Mouse (Mus musculus) left cerebral cortex, adult 2 months (tissue): ENCODE data around the gene T. TPM values are rescaled to one million over a fixed set of nuclear protein-coding genes. Genes with fewer than 3 reads are reported as not detected.
"Not testable (repeated sequence)": the region's sequence is repeated elsewhere in the genome, so short reads cannot be mapped to it uniquely, and the experiment has no call there.

Experiments used
- DNase-seq, 2 experiments: peaks; one replicate each; pipeline ENCODE4 v3.0.0; 2021 to 2022; ENCODE audit warnings: low spot score in 2 of 2, mixed read lengths in 1 of 2; ENCODE audit errors: extremely low spot score in 1 of 2
- H3K27ac ChIP-seq: fragments of 200-600 bp; 2 replicates; pipeline ENCODE4 v1.8.1; 2022
- H3K4me3 ChIP-seq: fragments of 200-600 bp; 2 replicates; pipeline ENCODE4 v1.8.1; 2022
- CTCF ChIP-seq: fragments of 200-600 bp; IDR thresholded peaks from 2 replicates; pipeline ENCODE4 v1.8.1; 2022; ENCODE audit warnings: antibody characterized with exemption, mild to moderate bottlenecking, moderate library complexity
- intact Hi-C: fragments of 180-260 bp; cut with DNase I; formaldehyde crosslinking; loops from one replicate; pipeline ENCODE4 v1.15.1; 2025
- long read RNA-seq, 2 experiments: library from polyadenylated mRNA; stranded (forward); transcript quantifications; one replicate each; pipeline ENCODE4 v2.0.0; 2021; ENCODE audit warnings: borderline mapping rate in 2 of 2
- total RNA-seq, 2 experiments: library from RNA; stranded (reverse); gene quantifications; 2 replicates each; pipeline ENCODE4 v1.2.3; 2021

T gene
- total RNA-seq, result not detected
- long read RNA-seq, experiment 1, result 0 reads
- long read RNA-seq, experiment 2, result 0 reads

GRCm38 (mm10) chr17:8433978-8434960 is at the start of gene T:
T (plus strand) TSS chr17:8434423.
- peak within 1 kb of the TSS; percentile 1; the same call in 1 of the 2 replicates for H3K4me3 ChIP-seq
- intact Hi-C loops, result no loop called here

GRCm38 (mm10) chr17:8385441-8385840 is 48.8 kb upstream of the T start:
- intact Hi-C loops, result loop anchor here (5.0 kb wide), 1 partner anchor 212 kb away; no protein-coding TSS in a partner anchor
- no peak for DNase-seq
- H3K4me3 ChIP-seq, result no peak overlapping the region
- H3K27ac ChIP-seq, result no peak overlapping the region
- no peak for TF ChIP-seq CTCF

More at GRCm38 (mm10) chr17:8433978-8434960, at the start of gene T:
- no peak for DNase-seq
- no peak within 1 kb of the TSS for H3K27ac ChIP-seq
- TF ChIP-seq CTCF, result no peak

- Histone ChIP-seq H3K4me3 (peak overlapping the region; percentile 45; the same call in 1 of the 2 replicates), H3K27ac (no peak overlapping the region)
- DNase-seq, result peak; percentile 59 to 66
- TF ChIP-seq CTCF, result peak; percentile 76
- intact Hi-C loops, result loop anchor here (5.0 kb wide), 1 partner anchor 209 kb away; no protein-coding TSS in a partner anchor
Observed at GRCm38 (mm10) chr17:8388463-8388862, 45.8 kb upstream of the T start.

- intact Hi-C loops, result loop anchor here (5.0 kb wide), 1 partner anchor 208 kb away; no protein-coding TSS in a partner anchor
- DNase-seq, result peak in 1 of 2 experiments; percentile 16
- no peak; the same call in none of the 2 replicates for TF ChIP-seq CTCF
- Histone ChIP-seq H3K27ac (no peak overlapping the region), H3K4me3 (peak overlapping the region; percentile 45)
Observed at GRCm38 (mm10) chr17:8388990-8389789, 45.0 kb upstream of the T start.

- H3K27ac ChIP-seq, result no peak overlapping the region
- no peak overlapping the region; the same call in 1 of the 2 replicates for H3K4me3 ChIP-seq
- intact Hi-C loops, result loop anchor here (1.0 to 5.0 kb wide), 2 partner anchors 72 to 208 kb away; no protein-coding TSS in a partner anchor
- no peak for DNase-seq
- TF ChIP-seq CTCF, result no peak; the same call in 1 of the 2 replicates
Observed at GRCm38 (mm10) chr17:8389790-8390095, 44.5 kb upstream of the T start.

GRCm38 (mm10) chr17:8390487-8390886 is 43.7 kb upstream of the T start:
- no peak for DNase-seq
- intact Hi-C loops, result loop anchor here (1.0 kb wide), 1 partner anchor 71 kb away; no protein-coding TSS in a partner anchor
- no peak overlapping the region for H3K4me3 ChIP-seq
- H3K27ac ChIP-seq, result no peak overlapping the region
- TF ChIP-seq CTCF, result no peak

GRCm38 (mm10) chr17:8396371-8396770 is 37.9 kb upstream of the T start:
- intact Hi-C loops, result no loop called here
- TF ChIP-seq CTCF, result no peak
- Histone ChIP-seq H3K4me3 (no peak overlapping the region), H3K27ac (no peak overlapping the region)
- no peak for DNase-seq

- no peak overlapping the region for H3K27ac ChIP-seq
- intact Hi-C loops, result no loop called here
- TF ChIP-seq CTCF, result no peak
- no peak overlapping the region for H3K4me3 ChIP-seq
- no peak for DNase-seq
Observed at GRCm38 (mm10) chr17:8397946-8398345, 36.3 kb upstream of the T start.

GRCm38 (mm10) chr17:8403932-8404331 is 30.3 kb upstream of the T start:
- DNase-seq, intact Hi-C loops, H3K4me3 ChIP-seq, H3K27ac ChIP-seq: not testable (repeated sequence)

- Histone ChIP-seq H3K4me3 (no peak overlapping the region), H3K27ac (no peak overlapping the region)
- DNase-seq, result no peak
- TF ChIP-seq CTCF, result no peak
- intact Hi-C loops, result no loop called here
Observed at GRCm38 (mm10) chr17:8406285-8406684, 27.9 kb upstream of the T start.

- H3K27ac ChIP-seq, DNase-seq, intact Hi-C loops, H3K4me3 ChIP-seq: not testable (repeated sequence)
Observed at GRCm38 (mm10) chr17:8408002-8408401, 26.2 kb upstream of the T start.
